Mouse (Mus musculus): ENCODE results near the gene Tyrp1.

The Tyrp1 gene

DNA sequence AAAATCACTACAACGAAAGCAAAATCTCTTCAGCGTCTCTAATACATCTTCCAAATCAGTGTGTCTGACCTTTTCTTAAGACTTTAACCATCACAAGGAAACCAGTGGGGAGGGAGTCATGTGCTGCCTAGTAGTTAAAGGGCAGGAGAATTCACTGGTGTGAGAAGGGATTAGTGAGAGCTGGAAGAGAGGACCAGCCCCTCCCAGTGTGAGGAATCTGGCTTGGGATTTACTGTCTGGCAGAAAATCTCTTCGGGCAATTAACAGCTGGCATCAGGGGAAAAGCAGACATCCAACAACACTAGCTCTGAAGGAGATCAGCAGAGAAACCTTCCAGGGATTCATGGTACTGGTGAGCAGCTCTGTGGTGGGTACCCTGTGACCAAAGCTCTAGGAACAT is at the start of gene Tyrp1:
Tyrp1 (plus strand) TSS at position 74 of the 400 bp plus-strand sequence.
- no peak for DNase-seq (ENCODE audit: low spot score)

DNA sequence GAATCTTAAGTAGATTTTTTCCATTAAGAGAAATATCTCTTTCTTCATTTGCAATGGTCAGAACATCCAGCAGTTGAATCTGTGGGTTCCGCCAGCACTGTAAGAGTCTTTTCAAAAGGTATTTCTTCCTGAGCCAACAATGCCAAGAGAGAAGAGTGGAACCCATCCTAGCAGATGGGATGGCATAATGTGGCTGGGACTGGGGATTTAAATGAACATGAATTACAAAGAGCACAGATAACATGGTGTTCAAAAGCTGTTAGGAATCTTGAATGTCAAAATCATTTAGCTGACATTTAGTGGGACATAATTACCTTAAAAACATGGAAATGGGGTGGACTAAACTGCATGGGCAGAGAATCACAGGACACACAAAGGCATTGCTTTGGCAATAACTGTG is 45.6 kb upstream of the Tyrp1 start:
- no peak for DNase-seq (ENCODE audit: low spot score)

DNA sequence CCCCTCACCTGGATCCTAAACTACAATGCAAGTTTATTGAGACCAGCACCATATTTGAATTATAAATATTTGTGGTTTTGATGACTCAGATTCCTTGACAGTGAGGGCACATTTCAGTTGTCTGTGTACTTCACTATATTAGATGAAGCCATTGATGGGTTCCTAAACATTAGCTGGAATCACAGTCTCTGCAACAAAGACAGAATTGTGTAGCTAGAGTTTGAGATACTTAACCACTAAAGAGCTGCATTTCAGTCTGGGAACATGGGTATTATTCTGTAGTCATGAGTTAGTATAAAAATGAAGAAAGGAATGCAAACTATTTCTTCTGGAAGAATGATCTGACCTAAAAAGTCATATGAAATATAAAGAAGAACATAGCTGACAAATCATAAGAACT is 14.4 kb upstream of the Tyrp1 start:
- DNase-seq (ENCODE audit: low spot score) = no peak

DNA sequence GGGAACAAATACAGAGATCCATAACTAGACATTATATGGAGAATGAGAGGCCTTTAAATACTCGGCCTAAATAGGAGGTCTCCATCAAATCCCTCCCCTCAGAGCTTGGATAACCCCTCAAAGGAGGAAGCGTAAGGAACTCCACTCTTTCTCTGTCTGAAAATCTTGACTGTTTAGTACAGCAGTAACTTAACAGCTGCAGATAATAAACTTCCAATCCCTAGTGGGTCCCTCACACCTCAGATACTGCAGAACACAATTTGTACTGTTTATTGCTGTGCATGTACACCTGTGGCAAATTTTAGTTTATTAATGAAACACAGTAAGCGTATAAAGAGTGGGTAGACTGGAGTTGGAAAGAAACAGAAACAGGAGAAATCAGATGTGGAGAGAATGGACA is 12.0 kb upstream of the Tyrp1 start:
- DNase-seq (ENCODE audit: low spot score) = no peak

DNA sequence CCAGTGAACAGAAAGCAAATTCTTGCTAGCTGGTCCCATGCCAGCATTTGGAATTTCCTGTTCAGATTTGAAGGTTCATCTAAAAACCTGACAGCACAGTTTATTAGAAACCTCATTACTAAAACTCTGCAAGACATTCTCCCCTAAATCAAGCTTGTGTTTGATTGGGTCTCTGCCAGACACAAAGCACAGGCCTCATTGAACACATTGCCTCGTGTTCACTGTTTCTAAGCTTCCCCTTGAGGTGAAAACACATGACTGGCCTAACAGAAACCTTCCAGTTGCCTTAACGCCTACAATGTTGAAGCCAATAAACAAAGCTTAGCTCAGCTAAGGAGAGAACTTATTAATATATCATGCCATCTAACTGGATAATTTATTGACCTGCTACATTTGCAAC is 5.7 kb upstream of the Tyrp1 start:
- DNase-seq (ENCODE audit: low spot score) = no peak

DNA sequence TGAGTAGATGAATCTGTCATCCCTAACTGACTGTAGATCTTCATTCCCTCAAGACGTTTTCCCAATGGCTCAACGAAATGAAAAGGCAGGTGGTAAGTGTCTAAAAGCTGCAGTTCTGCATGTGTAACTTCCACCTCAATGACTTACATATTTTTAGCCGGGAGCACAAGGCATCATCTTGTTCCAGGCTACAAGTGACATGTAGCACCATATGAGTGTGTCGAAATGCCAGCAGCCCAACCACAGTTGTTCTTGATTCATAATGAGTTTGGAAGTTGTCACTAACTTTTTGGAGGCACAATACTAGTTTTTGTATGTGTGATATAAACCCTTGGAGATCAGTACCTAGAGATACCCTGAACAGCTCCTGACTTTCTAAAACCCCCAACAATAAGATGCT is 5.4 kb downstream of the Tyrp1 start:
- DNase-seq (ENCODE audit: low spot score) = no peak

DNA sequence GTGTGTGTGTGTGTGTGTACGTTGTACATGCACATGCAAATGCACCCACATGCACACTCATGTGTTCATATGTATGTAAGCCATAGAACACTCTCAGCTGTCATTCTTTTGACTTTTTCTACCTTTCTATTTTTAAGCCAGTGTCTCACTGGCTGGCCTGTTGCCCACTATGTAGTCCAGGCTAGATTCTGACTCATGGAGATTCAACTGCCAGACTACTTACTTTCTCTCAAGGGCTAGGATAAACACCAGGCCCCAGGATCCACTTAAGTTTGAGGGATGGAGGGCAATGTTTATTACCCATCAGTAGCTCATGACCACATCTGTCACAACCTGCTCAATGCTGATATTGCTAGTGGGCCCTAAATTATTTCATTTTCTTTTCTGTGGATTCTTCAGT is 8.1 kb downstream of the Tyrp1 start:
- no peak for DNase-seq (ENCODE audit: low spot score)

DNA sequence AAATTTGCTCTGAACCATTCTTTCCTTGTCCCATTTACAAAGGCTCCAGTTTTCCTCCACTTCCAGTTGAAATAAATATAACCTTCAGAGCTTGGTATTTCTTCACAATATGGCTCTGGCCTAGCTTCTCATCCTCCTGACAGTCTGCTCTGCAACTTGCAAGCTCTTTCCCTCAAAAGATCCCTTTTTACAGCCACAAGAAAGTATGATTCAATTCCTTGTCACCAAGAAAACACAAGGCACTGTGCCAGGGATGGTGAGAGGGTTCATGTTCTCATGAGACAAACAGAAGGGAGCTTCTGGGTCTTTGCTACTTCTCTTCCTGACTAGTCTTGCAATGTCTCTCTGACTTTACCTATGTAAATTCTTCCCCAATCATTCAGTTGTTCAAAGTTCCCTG is 9.8 kb downstream of the Tyrp1 start:
- peak; percentile 28 for DNase-seq (ENCODE audit: low spot score)

DNA sequence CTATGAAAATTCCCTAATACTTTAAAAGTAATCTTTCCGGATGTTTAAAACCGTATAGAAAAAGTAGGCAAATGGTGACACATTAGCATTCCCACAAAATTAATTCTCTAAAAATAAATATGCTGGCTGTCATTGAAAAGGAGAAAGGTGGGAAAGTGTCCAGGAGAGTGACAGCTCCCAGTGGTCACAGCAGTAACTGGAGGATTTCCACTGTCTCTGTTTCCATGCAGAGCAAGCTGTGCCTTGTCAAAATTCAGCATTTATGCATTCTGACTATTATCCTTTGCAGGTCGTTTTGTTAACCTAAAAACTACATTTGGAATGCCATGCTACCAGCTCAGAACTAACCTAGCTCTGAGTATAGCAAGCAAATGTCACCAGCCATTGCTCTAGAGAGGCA is 12.1 kb downstream of the Tyrp1 start:
- no peak for DNase-seq (ENCODE audit: low spot score)

DNA sequence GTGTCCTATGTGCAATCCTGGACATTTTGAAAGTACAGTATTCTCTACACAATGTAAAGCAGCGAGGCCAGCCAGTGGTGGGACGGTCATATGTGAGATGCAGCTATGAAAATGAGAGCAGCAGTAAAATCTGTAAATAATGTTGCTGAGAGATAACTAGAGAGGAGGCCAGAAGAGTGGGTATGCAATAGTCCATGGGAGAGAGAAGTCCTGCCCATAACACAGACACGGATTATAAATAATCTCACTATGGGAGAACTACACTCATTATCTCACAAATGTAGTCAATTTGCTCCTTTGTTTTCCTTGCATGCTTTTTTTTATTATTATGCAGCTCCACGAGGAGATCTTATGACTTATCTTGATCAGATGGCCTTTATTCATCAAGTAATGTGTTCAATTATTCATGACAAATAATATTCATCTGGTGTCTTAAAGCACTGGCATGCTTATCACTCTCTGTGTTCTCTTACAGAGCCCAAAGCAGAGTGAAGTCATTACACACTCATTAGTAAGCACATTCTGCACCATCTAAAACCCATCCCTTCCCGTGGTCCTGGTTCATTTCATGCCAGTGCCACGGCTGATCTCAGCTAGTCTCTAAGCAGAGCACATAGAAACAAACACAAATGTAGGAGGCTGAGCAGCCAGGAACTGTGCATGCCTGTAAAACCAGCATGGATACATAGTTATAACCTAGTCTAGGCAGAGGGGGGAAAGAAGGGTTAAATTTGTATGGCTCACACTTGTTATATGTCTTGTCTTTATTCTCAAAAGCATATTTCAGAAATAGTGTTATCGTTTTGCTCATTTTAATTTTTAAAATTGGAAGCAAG is 18.9 kb downstream of the Tyrp1 start:
- DNase-seq (ENCODE audit: low spot score) = no peak

DNA sequence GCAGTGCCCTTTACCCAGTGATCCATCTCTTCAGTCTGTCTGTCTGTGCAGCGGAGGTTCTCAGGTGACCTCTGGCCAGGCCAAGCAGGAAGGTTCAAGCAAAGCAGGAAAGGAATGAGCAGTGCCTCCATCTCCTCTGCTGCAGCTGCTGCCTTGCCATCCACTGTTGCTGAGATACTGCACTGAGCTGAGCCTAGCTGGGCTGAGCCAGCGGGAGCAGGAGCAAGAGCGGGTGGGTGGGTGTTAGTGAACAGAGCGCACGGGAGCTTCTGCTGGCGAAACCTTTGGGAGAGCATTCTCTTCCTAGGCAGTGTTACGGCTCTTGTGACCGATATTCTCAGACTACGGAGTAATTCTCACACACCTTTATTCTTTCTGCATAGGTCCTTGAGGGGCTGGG is 21.6 kb downstream of the Tyrp1 start:
- no peak for DNase-seq (ENCODE audit: low spot score)

DNA sequence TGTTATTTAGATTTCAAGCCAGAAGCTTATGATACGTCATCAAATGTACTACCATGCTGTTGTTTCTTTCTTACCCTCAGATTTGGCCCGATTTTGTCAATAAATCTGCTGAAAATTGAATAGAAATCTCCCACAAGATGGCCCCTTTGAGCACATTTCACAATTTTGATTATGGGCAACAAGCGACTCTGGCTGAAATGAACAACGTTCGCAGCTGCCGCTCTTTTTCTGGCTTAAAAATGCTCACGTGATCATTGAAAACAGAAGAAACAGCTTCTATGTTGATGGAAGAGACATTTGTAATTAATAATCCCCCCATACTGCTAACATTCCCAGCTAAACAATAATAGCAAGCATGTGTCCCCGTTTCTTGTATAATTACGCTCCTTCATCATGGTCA is 29.0 kb downstream of the Tyrp1 start:
- DNase-seq (ENCODE audit: low spot score) = no peak

DNA sequence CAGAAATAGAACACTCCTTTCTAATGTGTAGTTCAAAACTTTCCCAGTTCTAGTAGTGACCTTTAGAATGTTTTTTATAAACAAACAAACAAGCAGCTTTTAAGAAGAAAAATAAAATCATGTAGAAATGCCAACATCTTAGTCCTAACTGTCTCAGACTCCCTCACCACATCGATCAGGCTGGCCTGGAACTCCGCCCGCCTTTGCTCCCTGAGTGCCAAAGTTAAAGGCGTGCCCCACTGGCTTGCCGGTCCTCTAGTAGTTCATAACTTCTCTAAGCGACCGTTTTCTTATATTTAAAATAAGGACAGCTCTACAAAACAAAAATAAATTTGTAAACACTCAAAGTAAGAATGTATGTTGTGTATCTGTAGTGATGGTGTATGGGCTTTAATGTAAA is 30.0 kb downstream of the Tyrp1 start:
- no peak for DNase-seq (ENCODE audit: low spot score)

DNA sequence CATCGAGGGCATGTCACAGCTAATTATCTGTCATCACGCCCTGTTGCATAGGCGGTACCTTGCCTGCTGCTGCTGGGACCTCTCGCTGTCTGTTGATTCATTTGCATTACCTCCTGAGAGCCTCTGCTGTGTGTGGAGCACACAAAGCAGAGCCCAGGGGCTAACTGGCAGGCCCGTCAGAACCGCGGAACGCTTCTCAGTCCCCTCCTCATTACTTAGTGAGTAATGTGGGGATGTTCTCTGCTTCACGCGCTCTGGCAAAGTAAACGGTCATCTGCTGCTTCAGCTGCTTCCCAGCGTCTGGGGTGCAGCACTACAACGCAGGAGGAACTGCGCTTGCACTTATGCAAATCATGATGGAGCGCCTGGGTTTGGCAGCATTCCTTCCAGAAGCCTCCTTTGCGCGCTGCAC is 30.6 kb downstream of the Tyrp1 start:
- DNase-seq (ENCODE audit: low spot score) = no peak

DNA sequence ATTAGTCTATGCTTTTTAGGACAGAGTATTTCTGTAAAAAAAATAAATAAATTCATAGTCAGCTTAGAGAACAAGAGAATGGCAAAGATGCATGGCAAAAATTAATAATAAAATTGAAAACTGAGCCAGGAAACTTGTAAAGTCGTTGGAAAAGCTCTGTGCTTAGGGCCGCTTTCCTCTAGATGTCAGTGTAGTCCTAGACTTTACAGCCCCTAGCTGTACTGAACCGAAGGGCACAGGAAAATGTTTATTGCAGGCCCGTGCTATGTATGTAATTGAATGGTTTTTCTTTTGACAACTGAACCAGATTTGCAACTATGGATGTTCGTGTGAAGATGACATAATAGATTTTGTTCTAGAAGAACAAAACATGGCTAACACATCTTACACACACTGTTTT is 32.1 kb downstream of the Tyrp1 start:
- DNase-seq (ENCODE audit: low spot score) = peak; percentile 69

DNA sequence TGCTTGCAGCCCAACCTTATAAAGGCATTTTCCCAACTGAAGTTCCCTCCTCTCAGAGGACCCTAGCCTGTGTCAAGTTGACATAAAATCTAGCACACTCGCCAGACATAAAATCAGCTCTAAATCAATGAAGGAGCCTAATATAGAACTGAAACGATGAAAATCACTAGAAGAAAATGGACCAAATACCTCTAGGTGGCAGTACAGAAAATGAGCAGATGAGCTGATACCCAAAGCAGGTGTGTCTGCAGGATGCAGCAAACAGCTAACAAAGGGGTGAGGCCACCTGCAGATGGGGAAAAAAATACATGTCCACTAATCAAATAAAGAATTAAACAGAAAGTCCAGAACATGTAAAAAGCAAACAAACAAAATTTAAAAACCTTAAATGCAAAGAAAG is 35.7 kb downstream of the Tyrp1 start:
- DNase-seq (ENCODE audit: low spot score) = no peak

DNA sequence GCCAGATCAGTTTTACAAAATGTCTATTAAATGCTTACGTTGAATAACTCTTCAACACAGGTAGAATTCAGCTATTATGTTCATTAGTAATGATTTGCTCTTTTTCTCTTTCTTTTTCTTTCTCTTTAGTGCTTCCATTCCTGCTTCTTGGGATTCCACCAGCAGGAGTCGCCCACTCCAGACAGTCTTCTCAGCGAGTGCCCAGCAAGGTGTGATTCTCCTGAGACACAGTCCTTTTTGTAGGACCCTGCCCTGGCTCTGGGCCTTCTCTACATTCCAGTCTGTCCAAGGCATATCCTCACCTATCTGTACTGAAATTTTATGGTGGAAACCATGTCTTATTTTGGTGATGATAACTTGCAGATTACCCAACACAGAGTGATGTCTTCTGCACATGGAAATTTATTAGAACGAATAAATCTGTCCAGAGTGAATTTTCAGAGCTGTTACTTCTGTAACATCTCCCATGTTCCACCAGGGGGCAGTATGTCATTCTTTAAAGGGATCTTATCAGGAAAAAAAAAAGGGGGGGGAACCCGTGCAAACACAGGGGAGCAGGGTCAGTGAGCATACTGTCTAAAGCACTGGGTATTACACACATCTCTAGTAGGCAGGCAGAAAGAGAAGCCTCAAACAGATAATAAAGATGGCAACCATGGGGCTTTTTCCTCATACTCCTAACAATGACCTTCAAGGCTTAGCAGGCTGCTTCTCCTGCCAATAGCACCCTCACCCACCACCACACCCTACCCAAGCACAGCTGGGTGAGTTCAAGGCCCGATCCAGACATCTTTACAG is 39.1 kb downstream of the Tyrp1 start:
- DNase-seq (ENCODE audit: low spot score) = peak; percentile 72

DNA sequence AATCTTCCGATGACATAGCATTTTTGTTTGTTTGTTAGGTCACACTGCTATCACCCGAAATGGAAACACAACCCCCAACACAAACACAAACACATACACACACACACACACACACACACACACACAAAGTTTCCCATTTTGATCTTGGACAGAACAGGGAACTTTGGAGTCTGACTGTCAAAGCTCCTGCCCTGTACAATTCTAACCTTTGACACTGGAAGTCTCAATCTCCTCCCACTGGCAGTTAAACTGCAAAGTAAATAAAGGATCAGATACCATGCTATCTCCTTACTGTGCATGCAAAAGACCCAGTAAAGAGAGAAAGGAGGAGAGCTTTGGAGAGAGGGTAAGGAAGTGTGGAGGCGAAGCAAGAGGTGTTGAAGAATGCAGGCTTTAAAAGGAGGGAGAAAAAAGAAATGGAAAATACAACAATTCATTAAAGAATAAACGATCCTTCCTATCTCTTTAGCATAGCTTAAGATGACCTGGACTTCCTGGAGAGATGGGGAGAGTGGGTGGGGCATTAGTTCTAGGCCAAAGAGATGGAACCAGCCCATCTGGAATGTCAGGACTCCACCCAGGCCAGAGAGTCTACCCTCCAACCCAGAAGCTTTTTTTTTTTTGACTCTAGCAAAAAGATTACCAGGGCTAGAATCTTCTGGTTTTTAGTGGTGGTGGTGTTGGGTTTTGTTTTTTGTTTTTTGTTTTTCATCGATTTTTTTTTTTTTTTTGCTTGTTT is 40.4 kb downstream of the Tyrp1 start:
- peak; percentile 15 for DNase-seq (ENCODE audit: low spot score)

DNA sequence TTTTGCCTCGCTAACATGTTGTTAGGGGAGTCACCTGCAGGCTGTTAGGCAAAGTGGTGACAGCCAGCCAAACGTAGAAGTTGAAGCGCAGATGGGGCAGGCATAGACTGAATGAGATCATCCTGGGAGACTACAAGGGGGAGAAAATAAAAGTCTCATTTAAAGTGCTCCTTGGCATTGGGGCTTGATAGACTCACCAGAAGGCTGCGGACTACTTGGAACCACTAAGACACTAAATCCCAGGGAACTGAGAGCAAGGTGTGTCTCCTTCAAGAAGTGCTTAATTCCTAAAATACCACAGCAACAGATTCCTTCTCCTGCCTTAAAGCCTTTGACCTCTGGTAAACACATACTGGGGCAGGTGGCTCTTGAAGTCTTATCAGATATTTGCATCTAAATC is 41.1 kb downstream of the Tyrp1 start:
- DNase-seq (ENCODE audit: low spot score) = no peak

DNA sequence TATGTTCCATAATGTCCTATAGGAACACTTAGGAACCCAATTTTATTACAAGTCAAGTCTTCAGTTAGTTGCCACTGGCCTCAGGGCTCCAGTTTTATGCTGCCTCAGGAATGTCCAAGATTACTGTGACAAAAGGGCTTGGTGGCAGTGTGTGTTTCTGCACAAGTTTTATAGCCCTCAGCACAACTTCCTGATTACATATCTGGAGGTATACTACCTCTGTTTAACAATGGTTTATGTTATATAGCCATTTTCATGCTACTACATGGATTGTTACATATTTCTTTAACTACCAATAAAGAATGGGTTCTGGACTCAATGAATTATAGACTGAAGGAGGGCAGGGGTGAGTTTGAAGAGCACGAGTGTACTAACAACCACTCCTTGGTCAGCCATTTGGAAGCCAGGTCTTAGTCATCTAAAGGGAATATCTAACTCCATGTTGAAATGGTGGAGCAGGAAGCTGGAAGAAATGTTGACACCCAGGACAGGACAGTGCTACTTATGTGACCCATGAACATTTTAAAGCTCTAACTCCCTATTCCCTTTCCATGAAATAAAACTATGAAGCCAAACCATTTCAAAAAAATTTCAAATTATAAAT is 48.2 kb downstream of the Tyrp1 start:
- DNase-seq (ENCODE audit: low spot score) = no peak

DNA sequence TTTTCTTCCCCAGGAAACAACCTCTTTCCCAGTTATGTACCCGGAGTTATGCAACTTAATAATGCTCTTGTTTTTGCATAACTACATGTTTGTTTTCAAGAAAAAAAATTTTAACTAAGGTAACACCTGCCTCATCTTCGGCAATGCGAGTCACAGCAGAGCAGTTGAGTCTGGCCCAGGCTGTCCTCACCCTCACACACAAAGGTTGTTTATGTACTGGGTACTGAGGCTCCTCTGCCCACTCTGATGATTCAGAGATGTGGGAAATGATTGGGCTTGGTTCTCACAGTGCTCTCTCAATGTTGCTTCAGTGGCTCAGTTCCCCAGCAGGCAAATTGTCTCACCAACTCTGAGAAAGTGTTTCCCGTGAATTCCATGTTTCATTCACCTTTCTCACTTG is 52.7 kb downstream of the Tyrp1 start:
- peak; percentile 59 for DNase-seq (ENCODE audit: low spot score)

DNA sequence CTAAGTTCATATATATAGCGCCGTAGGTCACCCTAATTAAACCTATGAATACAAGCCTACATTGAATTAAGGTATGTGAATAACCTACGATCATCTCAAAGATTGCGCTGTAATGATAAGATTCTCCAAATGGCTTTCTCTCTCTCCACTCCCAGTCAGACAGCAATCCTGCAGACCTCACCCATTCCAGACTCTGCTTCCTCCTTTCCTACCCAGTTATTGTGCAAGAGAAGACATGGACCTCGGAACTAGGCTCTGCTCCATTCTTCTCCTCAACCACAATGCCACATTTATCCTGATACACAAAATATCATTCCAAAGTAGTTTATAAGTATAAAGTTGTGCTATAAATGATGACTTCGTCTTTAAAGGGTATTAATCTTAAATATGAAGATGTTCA is 57.1 kb downstream of the Tyrp1 start:
- no peak for DNase-seq (ENCODE audit: low spot score)

All from adipocyte (in vitro differentiated cells).